Mouse (Mus musculus) heart, postnatal 0 days (tissue): ENCODE data around the gene Trmt112.

Experiments used
- CTCF ChIP-seq: IDR thresholded peaks from 2 replicates; pipeline ENCODE4 v1.5.1; 2016; ENCODE audit warnings: antibody characterized with exemption, control low read depth, low read depth
- EP300 ChIP-seq: IDR thresholded peaks from 2 replicates; pipeline ENCODE4 v1.6.1; 2016; ENCODE audit warnings: antibody characterized with exemption, low read depth

DNA sequence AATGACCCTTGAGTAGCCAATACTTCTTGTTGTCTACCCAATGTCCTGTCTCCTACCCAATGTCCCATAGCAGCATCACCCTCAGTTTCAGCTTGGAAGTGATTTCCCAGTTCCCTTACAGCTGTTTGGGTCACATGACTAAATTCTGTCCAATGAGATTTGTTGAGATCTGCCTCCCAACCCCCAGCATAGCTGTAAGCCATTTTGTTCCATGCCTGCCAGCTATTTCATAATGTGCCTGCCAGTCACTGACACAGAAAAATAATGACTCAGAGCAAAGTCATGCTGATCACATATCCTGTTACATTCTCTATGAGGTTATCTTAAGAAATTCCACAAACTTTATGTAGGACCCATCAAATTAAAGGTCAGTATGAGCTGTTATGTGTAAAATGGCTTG lies 32.7 kb upstream of the Trmt112 start:
- TF ChIP-seq CTCF: no peak
- no peak for TF ChIP-seq EP300
